Mouse (Mus musculus) liver, embryonic 14.5 days (tissue): Measurements from ENCODE around the gene Gtf2ird2.

Experiments
- CTCF ChIP-seq: IDR thresholded peaks from 2 replicates; pipeline ENCODE4 v1.5.1; 2016; ENCODE audit warnings: antibody characterized with exemption, low read depth, control low read depth
- EP300 ChIP-seq: IDR thresholded peaks from 2 replicates; pipeline ENCODE4 v1.6.1; 2016; ENCODE audit warnings: antibody characterized with exemption, low read depth

- TF ChIP-seq CTCF, result no peak
- TF ChIP-seq EP300, result no peak
Measured at GRCm38 (mm10) chr5:134214021-134214806, 30.4 kb downstream of the Gtf2ird2 start.
